Mouse (Mus musculus) heart, postnatal 14 days (tissue): ENCODE measurements around the gene Retsat. TPM values are rescaled to one million over a fixed set of nuclear protein-coding genes. Genes with fewer than 3 reads are reported as not detected.

Experiments used
- DNase-seq, 2 experiments: peaks; one replicate each; pipeline ENCODE4 v3.0.0; 2021 to 2022
- intact Hi-C: fragments of 180-260 bp; cut with DNase I; formaldehyde crosslinking; loops from one replicate; pipeline ENCODE4 v1.15.1; 2025
- total RNA-seq, 2 experiments: library from RNA; stranded (reverse); gene quantifications; 2 replicates each; pipeline ENCODE4 v1.2.3; 2021

Gene Retsat
- total RNA-seq, 2 experiments from 2014 or later: 164 to 166 TPM

DNA sequence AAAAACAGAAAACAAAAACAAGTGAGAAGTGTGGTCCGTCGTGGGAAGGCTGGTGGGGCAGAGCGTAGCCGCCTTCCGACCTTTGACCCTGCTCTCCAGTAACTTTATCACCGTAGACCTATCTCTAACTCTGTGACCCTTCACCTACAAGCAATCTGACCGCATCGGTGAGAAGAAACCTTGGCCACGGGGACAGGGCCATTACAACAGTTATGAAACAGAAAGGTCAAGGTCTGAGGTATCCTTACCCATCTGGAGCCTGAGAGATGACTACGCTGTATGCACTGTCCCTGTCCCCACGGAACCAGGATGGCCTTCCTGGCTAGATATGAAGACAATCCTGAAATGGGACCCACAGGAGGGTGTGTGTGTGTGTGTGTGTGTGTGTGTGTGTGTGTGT is 14.1 kb upstream of the Retsat start:
- no peak for DNase-seq
- intact Hi-C loops: no loop called here

DNA sequence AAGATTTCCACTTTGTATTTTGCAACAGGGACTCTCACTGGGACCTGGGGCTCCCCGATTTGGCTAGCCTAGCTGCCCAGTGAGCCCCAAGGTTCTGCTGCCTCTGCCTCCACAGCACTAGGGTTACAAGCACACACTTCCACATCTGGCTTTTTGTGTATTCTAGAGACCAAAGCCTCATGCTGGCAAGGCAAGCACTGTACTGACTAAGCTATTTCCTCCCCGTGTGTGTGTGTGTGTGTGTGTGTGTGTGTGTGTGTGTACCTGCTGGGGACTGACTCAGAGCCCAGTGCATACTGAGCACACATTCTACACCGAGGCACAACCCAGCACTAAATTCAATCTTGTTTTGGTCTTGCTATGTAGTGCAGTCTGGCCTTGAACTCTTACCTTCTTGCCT is 11.6 kb upstream of the Retsat start:
- DNase-seq: no peak
- intact Hi-C loops: no loop called here

GRCm38 (mm10) chr6:72588307-72588706 is 10.0 kb upstream of the Retsat start:
- intact Hi-C loops: no loop called here
- no peak for DNase-seq

GRCm38 (mm10) chr6:72590111-72590510 is 8.2 kb upstream of the Retsat start:
- intact Hi-C loops: no loop called here
- DNase-seq: no peak

- intact Hi-C loops: no loop called here
Observed at GRCm38 (mm10) chr6:72593011-72593803, 5.1 kb upstream of the Retsat start.

GRCm38 (mm10) chr6:72593914-72594313 is 4.4 kb upstream of the Retsat start:
- intact Hi-C loops: no loop called here
- DNase-seq: no peak

More at GRCm38 (mm10) chr6:72593011-72593803, 5.1 kb upstream of the Retsat start:
- peak in 1 of 2 experiments; percentile 38 for DNase-seq

GRCm38 (mm10) chr6:72597083-72597874 is 996 bp upstream of the Retsat start:
- intact Hi-C loops: no loop called here
- DNase-seq: peak; percentile 25 to 39

DNA sequence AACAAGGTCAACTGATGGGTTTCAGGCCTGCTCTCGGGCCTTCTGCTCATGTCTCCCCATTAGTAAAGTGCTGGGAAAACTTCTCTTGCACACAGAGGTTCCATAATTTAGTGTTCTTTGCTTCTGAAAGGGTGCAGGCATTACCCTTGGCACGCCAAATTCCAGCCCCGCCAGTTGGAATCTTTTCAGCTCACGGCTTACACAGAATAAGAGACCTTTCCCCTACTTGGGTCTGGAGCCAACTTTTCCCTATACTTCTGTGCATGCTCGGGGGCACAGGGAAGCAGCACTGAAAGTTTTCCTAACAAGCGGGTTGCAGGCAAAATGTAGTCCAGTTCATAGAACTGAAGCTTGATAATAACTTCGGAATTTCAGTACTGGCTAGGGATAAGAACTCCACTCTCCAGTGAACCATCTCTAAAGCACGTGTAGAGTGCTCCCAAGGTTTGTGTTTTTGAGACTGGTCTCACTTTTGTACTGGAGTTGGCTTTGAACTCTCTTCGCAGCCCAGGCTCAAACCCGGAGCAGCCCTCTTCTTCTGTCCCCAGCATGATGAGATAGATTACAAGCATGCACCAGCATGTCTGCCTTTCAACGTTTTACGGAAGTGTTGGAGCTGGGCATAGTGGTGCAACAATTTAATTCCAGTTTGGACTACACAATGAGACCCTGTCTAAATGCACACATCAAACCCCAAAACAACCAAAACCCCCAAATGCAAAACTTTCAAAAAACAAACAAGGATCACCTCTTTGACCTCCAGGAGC is 699 bp downstream of the Retsat start:
- intact Hi-C loops: no loop called here
- peak; percentile 34 to 69 for DNase-seq

DNA sequence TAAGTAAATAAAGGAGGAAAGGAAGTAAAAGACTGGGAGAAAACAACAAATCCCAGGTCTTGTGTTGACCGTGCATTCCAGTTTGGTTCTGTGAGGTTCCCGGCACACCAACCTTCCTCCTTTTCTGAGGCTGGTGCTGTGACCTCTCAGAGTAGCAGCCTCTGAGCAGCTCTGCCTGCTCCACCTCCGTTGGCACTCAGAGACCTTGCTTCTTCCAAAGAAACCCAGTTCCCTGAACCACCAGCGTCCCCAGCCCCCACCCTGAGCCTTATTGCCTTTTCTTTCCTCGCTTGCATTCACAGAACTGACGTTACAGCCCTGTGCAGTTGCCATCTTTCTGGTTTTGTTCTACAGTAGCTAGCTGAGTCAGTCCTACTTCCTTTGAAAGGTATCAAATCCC is 1.9 kb downstream of the Retsat start:
- intact Hi-C loops: no loop called here

GRCm38 (mm10) chr6:72600771-72601170 is 2.5 kb downstream of the Retsat start:
- intact Hi-C loops: no loop called here
- DNase-seq: no peak

More for the DNA sequence above, 1.9 kb downstream of the Retsat start:
- DNase-seq: no peak

- peak; percentile 79 to 89 for DNase-seq
- intact Hi-C loops: no loop called here
Observed at GRCm38 (mm10) chr6:72601732-72602131, 3.5 kb downstream of the Retsat start.

- intact Hi-C loops: no loop called here
- DNase-seq: no peak
Observed at GRCm38 (mm10) chr6:72604066-72604465, 5.8 kb downstream of the Retsat start.

DNA sequence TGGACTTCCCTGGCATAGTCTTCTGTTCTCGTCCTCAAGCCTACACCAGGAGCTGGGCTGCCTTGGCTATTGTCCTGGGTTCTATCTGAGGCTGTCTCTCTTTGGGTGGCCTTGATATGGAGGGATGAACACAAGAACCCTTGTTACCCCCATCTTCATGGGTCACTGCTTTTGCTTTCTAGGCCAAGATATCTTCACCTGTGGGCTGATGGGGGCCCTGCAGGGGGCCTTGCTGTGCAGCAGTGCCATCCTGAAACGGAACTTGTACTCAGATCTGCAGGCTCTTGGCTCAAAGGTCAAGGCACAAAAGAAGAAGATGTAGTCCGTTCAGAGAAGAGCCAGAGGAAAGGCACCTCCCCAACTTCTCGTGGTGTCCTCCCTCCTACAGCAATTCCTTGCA is 8.8 kb downstream of the Retsat start:
- intact Hi-C loops: no loop called here
- DNase-seq: no peak

- no peak for DNase-seq
- intact Hi-C loops: no loop called here
Observed at GRCm38 (mm10) chr6:72607676-72608075, 9.4 kb downstream of the Retsat start.

DNA sequence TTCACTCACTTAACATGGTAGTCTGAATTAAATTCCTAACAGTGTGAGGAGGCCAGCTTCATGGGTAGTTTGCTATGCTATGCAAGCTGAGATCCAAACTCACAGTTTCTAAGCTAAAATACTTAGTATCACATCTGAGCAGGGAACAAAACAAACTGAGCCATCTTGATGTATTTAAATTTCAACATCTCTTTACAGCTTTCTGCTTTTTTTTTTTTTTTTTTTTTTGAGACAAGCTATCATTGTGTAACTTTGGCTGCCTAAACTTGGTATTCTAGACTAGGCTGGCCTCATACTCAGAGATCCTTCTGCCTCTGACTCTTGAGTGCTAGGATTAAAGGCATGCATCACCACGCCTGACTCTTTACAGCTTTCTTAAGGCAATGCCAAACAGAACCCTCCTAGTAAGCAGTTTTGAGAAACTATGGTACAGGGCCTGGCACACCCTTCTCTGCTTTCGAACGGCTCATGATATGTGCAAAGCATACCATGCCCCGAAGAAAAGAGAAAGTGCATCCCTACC is 10.4 kb downstream of the Retsat start:
- DNase-seq: no peak
- intact Hi-C loops: no loop called here

DNA sequence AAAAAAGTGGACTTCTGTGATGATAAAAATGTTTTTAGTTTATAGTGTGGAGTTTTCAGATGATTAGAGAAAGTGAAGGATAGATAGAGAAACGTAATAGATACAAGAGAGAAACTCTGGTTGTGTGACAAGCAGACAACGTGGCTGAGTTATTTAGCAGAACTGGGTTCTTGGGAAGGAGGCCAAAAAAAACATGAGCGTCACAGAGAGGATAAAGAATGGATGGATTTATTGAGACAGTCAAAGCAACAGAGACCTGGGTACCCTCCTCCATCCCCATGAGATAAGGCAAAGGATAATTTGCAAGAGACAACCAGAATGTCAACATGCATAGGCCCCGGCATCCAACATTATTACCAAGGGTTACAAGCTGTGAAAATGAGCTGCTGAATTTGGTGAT is 12.0 kb downstream of the Retsat start:
- intact Hi-C loops: no loop called here

GRCm38 (mm10) chr6:72615151-72615550 is 16.9 kb downstream of the Retsat start:
- DNase-seq: no peak
- intact Hi-C loops: no loop called here

More for the DNA sequence above, 12.0 kb downstream of the Retsat start:
- no peak for DNase-seq

- DNase-seq: no peak
- intact Hi-C loops: no loop called here
Observed at GRCm38 (mm10) chr6:72615561-72616375, 17.5 kb downstream of the Retsat start.

DNA sequence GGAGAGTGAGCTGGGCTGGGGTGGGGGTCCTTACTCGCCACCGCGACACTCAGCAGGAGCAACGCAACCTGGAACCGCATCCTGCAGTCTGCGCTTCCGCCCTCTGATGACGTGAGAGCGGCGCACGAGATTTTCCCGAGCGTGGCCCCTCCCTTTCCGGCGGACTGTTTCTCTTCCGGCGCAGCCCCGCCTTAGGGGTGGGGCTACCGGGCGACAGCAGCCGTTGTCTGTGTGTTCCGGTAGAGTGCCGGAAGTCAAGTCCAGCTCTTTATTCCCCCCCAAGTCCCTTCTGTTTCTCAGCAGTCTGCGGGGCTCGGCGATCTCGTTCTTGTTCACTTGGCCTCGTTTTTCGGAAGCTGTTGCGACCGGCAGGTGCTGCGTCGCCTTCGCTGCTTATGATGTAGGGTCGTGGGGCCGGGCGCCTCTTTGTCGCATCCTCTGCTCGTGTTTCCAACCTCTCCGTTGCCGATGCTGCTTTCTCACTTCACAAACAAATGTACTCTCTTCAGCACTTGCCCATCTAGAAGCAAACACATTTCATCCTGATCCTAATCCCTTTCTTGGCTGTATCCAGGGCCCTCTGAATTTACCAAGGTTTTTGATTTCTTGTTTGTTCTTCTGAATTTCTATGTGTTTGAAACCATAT is 18.5 kb downstream of the Retsat start, which contains the start of gene Tgoln1:
TSS of gene Tgoln1 (minus strand) at position 358 of the 646 bp plus-strand sequence.
- intact Hi-C loops: no loop called here
- peak; percentile 93 to 95 for DNase-seq
